Mouse (Mus musculus) brain, embryonic 14.5 days (tissue): Measurements from ENCODE around the gene Cox6b1.

Experiments used
- CTCF ChIP-seq: fragments of 200-500 bp; IDR thresholded peaks from 2 replicates; pipeline ENCODE4 v1.5.1; 2012; ENCODE audit warnings: inconsistent platforms, mild to moderate bottlenecking, moderate library complexity, borderline replicate concordance; ENCODE audit not compliant: insufficient read depth, insufficient read length; ENCODE audit errors: extremely low read depth
- POLR2A ChIP-seq: fragments of 200-500 bp; IDR thresholded peaks from 2 replicates; pipeline ENCODE4 v1.6.1; 2012; ENCODE audit warnings: mild to moderate bottlenecking, inconsistent platforms, borderline replicate concordance; ENCODE audit not compliant: poor library complexity, insufficient read depth, insufficient read length, severe bottlenecking; ENCODE audit errors: extremely low read depth

- TF ChIP-seq POLR2A = no peak
- no peak for TF ChIP-seq CTCF
These were observed 15.9 kb downstream of the Cox6b1 start for GRCm38 (mm10) chr7:30610043-30610442.
